Mouse (Mus musculus) midbrain, embryonic 14.5 days (tissue): ENCODE data around the gene Bglap2. TPM values are rescaled to one million over a fixed set of nuclear protein-coding genes. Genes with fewer than 3 reads are reported as not detected.

Source experiments
- ATAC-seq: fragments of 200-750 bp; cut with Nextera tagmentation; 2 replicates; pipeline ENCODE4 v1.8.0; 2017; ENCODE audit warnings: moderate number of reproducible peaks, moderate library complexity; ENCODE audit not compliant: low FRiP score, low TSS enrichment
- DNase-seq: peaks from one replicate; pipeline ENCODE4 v3.0.0-alpha.2; 2015
- H3K27ac ChIP-seq: fragments of 300-500 bp; sonication (generic); replicated peaks from 2 replicates; pipeline ENCODE4 v1.5.1; 2014; ENCODE audit warnings: mild to moderate bottlenecking, low read depth, low read length, moderate library complexity
- H3K27me3 ChIP-seq: fragments of 300-500 bp; sonication (generic); 2 replicates; pipeline ENCODE4 v1.6.1; 2014; ENCODE audit warnings: low read length, control low read depth, mixed read lengths; ENCODE audit not compliant: control insufficient read depth, insufficient read depth
- H3K36me3 ChIP-seq: fragments of 300-500 bp; sonication (generic); 2 replicates; pipeline ENCODE4 v1.6.1; 2014; ENCODE audit warnings: low read length, control low read depth; ENCODE audit not compliant: control insufficient read depth, insufficient read depth
- H3K4me1 ChIP-seq: fragments of 300-500 bp; sonication (generic); 2 replicates; pipeline ENCODE4 v1.6.1; 2014; ENCODE audit warnings: mild to moderate bottlenecking, antibody characterized with exemption, low read length, control low read depth; ENCODE audit not compliant: control insufficient read depth, insufficient read depth
- H3K4me2 ChIP-seq: fragments of 300-500 bp; sonication (generic); 2 replicates; pipeline ENCODE4 v1.6.1; 2014; ENCODE audit warnings: mild to moderate bottlenecking, low read length, moderate library complexity
- H3K4me3 ChIP-seq: fragments of 300-500 bp; sonication (generic); replicated peaks from 2 replicates; pipeline ENCODE4 v1.5.1; 2014; ENCODE audit warnings: low read depth, low read length
- H3K9ac ChIP-seq: fragments of 300-500 bp; sonication (generic); replicated peaks from 2 replicates; pipeline ENCODE4 v1.6.1; 2014; ENCODE audit warnings: mild to moderate bottlenecking, low read length, moderate library complexity
- H3K9me3 ChIP-seq: fragments of 300-500 bp; sonication (generic); 2 replicates; pipeline ENCODE4 v1.6.1; 2016; ENCODE audit warnings: low read length, control low read depth, mixed read lengths; ENCODE audit not compliant: control insufficient read depth
- WGBS: fragments of 180-500 bp; shearing (Covaris S2); extraction: QIAGEN DNeasy Blood & Tissue Kit; methylation state at CpG from one replicate; pipeline ENCODE4 v1.1.7; 2014; 5-methylcytosine and 5-hydroxymethylcytosine counted together
- polyA plus RNA-seq: library from polyadenylated mRNA; unstranded; fragments of >200 nt; fragmentation: Nextera tagmentation; extraction: Ambion mirVana; gene quantifications from 2 replicates; pipeline ENCODE4 v1.2.1, GENCODE M21; 2014

Bglap2 gene
- polyA plus RNA-seq, 1 experiment from 2014 or later = not detected

DNA sequence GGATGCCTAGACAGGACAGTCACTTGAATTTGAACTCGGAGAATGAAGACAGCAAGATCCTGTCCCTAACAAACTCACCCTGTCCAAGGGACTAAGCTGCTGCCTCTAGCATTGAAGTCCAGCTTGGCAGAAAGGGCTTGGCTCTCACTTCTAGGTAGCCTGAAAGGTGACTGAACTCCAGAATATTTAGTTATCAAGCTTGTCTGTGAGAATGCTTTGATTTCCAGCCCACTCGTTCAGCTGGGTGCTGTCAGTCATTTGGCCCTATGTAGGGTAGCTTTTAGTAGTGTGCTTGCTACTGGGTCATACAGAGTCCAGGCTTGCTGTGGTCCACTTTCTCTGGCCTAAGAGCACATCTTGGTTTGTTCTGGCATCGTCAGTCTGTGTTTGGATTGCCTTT is 39.5 kb downstream of the Bglap2 start:
- Histone ChIP-seq H3K9me3 (no peaks in the 10 kb centered on the region), H3K4me2 (no peak overlapping the region), H3K9ac (no peak overlapping the region), H3K4me1 (peaks cover 11% of the 10 kb centered on the region), H3K36me3 (peaks cover 30% of the 10 kb centered on the region), H3K27me3 (no peaks in the 10 kb centered on the region), H3K4me3 (no peak overlapping the region), H3K27ac (no peak overlapping the region)
- WGBS = 80% methylated on average over 3 of the region's 3 CpGs
- DNase-seq (no peak), ATAC-seq (no peak)

DNA sequence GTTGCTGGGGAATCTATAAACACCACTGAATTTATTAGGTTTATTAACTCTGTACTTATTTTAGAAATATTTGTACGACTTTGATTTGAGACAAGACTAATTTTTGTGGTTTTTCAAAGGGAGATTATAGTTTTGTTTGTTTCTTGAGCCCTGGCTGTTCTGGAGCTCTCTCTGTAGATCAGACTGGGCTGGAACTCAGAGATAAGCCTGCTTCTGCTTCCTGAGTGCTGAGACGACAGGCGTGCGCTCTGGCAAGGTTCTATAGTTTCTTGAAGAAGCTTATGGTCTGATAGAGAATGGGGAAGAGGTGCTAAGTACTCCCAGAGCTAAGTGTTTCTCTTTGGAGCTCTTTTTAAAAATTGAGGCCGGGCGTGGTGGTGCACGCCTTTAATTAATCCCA is 40.2 kb downstream of the Bglap2 start:
- Histone ChIP-seq H3K27me3 (no peaks in the 10 kb centered on the region), H3K9me3 (no peaks in the 10 kb centered on the region), H3K9ac (no peak overlapping the region), H3K36me3 (peaks cover 23% of the 10 kb centered on the region), H3K27ac (no peak overlapping the region), H3K4me3 (no peak overlapping the region), H3K4me2 (no peak overlapping the region), H3K4me1 (peaks cover 11% of the 10 kb centered on the region)
- ATAC-seq (no peak), DNase-seq (no peak)
- 97% methylated on average over 7 of the region's 7 CpGs for WGBS

DNA sequence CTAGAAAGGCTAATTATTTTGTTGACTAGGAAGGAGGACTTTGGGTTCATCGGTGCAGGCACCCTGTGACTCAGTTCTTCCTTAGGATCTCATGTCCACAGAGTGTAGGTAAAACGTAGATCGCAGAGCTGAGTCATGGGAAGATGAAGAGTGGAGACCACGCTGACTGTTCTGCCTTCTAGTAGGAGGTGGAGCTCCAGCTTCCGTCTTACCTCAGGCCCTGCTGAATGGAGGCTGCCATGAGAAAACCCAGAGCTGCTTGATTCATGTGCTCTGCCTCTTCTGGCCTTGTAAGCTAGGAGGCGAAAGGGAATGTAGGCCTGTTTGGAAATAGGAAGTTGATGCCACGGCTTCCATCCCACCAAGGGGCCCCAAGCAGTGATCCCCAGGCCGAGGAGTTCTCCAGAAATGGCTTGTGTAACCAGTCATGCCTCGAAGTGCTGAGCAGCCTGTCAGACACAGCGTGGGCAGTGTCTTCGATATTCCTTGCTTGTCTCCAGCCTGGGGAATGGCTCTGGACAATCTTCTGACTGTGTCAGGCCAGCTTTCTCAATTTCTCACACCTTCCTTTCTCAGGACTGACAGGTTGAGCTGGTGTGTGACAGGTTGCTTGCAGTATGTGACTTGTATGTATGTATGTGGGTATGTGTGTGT is 41.0 kb downstream of the Bglap2 start:
- Histone ChIP-seq H3K4me3 (0 out of 2 replicates have a peak overlapping the region, but pooled peaks have one; percentile 2), H3K4me2 (peak overlapping the region; percentile 63), H3K4me1 (peaks cover 11% of the 10 kb centered on the region), H3K36me3 (peaks cover 14% of the 10 kb centered on the region), H3K27ac (no peak overlapping the region), H3K9ac (peak overlapping the region; percentile 26; the same call in 1 of the 2 replicates), H3K27me3 (no peaks in the 10 kb centered on the region), H3K9me3 (no peaks in the 10 kb centered on the region)
- 91% methylated on average over 11 of the region's 11 CpGs for WGBS
- ATAC-seq (no peak), DNase-seq (no peak)

DNA sequence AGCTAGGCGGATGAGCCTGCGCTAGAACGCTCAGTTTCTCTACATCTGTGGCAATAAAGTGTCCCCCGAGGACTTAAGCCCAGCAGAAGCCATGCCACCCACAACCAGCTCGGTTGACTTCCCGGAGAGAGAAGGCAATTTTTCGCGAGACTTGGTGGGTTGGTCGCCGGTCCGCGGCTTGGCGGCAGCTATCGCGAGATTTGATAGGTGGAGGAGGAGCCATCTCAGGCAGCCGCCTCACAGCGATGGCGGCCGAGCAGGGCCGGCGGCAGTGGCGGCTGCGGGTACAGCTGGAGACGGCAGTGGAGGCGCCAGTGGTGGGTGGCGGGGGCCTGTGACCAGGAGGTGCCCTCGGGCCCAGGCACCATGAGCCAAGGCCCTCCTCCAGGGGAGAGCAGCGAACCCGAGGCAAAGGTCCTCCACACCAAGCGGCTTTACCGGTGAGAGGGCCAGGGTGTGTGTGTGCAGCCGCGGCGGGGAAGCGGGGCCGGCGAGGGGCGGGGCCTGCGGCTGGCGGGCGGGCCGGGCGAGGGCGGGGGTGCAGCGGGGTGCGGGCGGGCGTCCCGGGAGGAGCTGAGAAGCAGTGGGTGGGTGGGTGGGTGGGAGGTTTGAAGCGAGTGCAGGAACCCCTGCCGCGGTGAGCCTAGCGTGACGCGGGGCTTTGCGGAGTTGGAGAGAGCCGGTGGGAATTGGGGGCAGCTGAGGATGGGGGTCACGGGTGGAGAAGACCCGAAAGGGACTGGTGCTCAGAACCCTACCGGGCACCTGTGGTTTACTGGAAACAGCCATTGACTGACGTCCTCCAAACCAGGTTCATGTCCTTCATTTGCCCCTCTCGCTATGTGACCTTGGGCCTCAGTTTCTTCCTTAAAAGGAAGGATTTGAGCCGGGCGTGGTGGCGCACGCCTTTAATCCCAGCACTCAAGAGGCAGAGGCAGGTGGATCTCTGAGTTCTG is 42.2 kb downstream of the Bglap2 start, which contains the start of the genes Tmem79 and Smg5:
TSS of gene Tmem79 (minus strand) at position 91 of the 956 bp plus-strand sequence.
TSS of gene Smg5 (plus strand) at position 203 of the 956 bp plus-strand sequence.
- H3K9me3 ChIP-seq = no peaks in the 10 kb centered on the region
- DNase-seq = peak; percentile 97
- peaks cover 11% of the 10 kb centered on the region for H3K4me1 ChIP-seq
- H3K36me3 ChIP-seq = peaks cover 3% of the 10 kb centered on the region
- 2% methylated on average over 62 of the region's 66 CpGs for WGBS
- peak within 1 kb of the TSS; percentile 81 for H3K4me3 ChIP-seq
- H3K27me3 ChIP-seq = no peaks in the 10 kb centered on the region
- H3K9ac ChIP-seq = peak within 1 kb of the TSS; percentile 92
- peak within 1 kb of the TSS; percentile 78 for H3K4me2 ChIP-seq
- peak within 1 kb of the TSS; percentile 94 for H3K27ac ChIP-seq
- peak; percentile 93 for ATAC-seq

DNA sequence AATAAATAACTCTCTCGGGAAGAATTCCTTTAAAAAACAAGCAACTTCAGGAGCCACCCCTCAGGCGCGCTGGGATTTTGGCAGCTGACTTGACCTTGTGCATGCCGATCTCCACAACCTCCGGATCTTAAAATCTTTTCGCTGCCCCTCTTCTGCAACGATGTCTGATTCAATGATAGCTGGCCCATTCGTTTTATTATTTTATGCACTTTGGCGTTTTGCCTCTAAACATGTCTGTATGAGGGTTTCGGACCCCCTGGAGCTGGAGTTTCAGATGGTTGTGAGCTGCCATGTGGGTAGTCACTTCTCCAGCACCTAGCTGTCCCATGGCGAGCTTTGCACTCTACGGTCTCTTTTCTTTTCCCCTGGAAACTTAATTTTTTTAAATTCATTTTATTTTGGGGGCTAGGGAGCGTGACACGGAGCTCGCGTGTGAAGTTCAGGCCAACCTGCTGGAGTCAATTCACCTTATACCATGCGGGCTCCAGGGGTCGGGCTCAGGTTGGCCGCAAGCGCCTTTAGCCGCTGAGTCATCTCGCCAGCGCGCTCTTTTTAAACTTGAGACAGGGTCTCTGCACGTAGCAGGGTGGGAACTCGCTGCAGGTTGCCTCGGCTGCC is 43.0 kb downstream of the Bglap2 start:
- no peaks in the 10 kb centered on the region for H3K36me3 ChIP-seq
- H3K9me3 ChIP-seq = no peaks in the 10 kb centered on the region
- H3K27me3 ChIP-seq = no peaks in the 10 kb centered on the region
- ATAC-seq (peak; percentile 49; the same call in 1 of the 2 replicates), DNase-seq (peak; percentile 3)
- H3K4me2 ChIP-seq = peak overlapping the region; percentile 78
- peak overlapping the region; percentile 81 for H3K4me3 ChIP-seq
- 2% methylated on average over 27 of the region's 27 CpGs for WGBS
- peak overlapping the region; percentile 92 for H3K9ac ChIP-seq
- peaks cover 11% of the 10 kb centered on the region for H3K4me1 ChIP-seq
- peak overlapping the region; percentile 94 for H3K27ac ChIP-seq

DNA sequence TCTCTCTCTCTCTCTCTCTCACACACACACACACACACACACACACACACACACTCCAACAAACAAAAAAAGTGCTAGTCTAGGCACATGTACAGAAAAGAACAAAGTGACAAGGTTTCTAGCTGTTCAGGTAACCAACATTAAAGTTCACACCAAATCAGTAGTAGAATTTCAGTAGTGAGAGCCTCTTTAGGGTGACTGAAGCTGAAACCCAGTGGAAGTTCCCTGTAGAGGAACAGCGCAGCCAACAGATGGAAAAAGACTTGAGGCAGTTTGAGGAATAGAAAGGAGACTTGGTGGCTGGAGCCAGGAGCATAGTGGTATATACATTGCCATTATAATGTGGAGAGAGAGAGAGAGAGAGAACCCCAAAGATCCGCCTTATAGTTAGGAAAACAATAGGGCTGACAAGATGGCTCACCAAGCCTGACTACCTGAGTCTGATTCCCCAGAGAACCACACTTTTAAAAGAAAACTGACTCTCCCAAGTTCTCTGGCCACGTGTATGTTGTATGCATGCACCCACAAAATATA is 43.5 kb downstream of the Bglap2 start:
- Histone ChIP-seq H3K36me3 (no peaks in the 10 kb centered on the region), H3K4me2 (peak overlapping the region; percentile 78), H3K4me3 (peak overlapping the region; percentile 81), H3K27me3 (no peaks in the 10 kb centered on the region), H3K4me1 (peaks cover 11% of the 10 kb centered on the region), H3K9me3 (no peaks in the 10 kb centered on the region), H3K27ac (no peak overlapping the region), H3K9ac (peak overlapping the region; percentile 92)
- 44% methylated on average over 3 of the region's 3 CpGs for WGBS
- DNase-seq (no peak), ATAC-seq (no peak)

DNA sequence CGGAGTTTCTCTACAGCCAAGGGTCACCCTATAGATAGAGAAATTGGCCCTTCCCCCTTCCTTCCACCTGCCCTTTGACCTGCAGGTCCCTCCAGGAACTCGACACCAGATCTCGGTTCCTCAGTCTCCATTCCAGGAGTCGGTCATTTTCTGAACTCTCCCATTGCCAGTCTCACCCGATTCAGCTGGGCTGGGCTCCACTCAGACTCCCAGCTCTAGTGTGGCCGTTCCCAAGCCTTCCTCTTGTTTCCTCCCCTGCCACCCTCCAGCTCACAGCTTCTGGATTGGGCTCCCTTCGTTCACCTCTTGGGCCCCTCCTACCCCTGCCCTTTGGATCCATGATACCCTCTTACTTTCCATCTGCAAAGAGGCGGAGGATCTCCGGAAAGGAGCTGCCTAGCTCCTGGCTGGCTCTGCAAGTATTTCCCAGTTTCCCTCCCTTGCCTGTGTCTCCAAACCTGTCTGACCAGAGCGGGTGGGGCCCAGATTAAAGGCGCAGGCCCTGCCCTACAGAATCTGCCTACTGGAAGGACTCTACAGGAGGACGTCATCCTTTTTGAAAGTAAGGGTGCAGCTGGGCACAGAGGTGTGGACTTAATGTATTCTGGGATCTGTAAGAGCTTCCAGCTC is 44.4 kb downstream of the Bglap2 start:
- WGBS = 65% methylated on average over 12 of the region's 12 CpGs
- Histone ChIP-seq H3K4me1 (peaks cover 11% of the 10 kb centered on the region), H3K27ac (no peak overlapping the region), H3K9ac (no peak overlapping the region), H3K9me3 (no peaks in the 10 kb centered on the region), H3K4me2 (no peak overlapping the region), H3K36me3 (peaks cover 6% of the 10 kb centered on the region; the same call in 1 of the 2 replicates), H3K4me3 (no peak overlapping the region), H3K27me3 (no peaks in the 10 kb centered on the region)
- no peak for ATAC-seq
- no peak for DNase-seq

DNA sequence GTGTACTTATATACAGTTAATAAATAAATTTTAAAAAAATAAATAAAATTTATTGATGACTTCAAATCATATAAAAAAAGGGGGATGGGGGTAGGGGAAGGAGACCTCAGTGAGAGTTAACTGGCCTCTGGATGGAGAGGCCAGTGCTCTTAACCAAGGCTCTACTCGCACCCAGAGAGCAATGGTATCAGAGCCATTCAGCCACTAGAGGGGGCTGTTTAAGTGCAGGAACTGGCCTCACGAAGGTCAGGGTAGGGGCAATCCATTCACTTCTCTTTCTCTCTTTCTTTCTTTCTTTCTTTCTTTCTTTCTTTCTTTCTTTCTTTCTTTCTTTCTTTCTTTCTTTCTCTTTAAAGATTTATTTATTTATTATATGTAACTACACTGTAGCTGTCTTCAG is 47.2 kb downstream of the Bglap2 start:
- H3K4me3 ChIP-seq = no peak overlapping the region
- no peaks in the 10 kb centered on the region for H3K27me3 ChIP-seq
- H3K4me2 ChIP-seq = no peak overlapping the region
- H3K36me3 ChIP-seq = peaks cover 21% of the 10 kb centered on the region; the same call in 1 of the 2 replicates
- ATAC-seq (no peak), DNase-seq (peak; percentile 45)
- H3K4me1 ChIP-seq = 0 out of 2 replicates have a peak, but pooled peaks cover 5% of the 10 kb centered on the region
- H3K9ac ChIP-seq = no peak overlapping the region
- H3K27ac ChIP-seq = no peak overlapping the region
- 9% methylated on average over 2 of the region's 2 CpGs for WGBS
- H3K9me3 ChIP-seq = no peaks in the 10 kb centered on the region
